Mouse (Mus musculus) large intestine, adult 2 months (tissue): ENCODE measurements at regions not wholly inside any gene's neighbourhood (a gene's known extent, or its start where the extent isn't known, plus 50 kb on each side); places are given as distances from the start of the nearest gene placed in this dataset.

Experiments used
- DNase-seq: peaks from one replicate; pipeline ENCODE4 v3.0.0-alpha.2; 2012; ENCODE audit warnings: low read depth, low spot score
- WGBS: fragments of 180-500 bp; shearing (Covaris S2); methylation state at CpG from one replicate; pipeline ENCODE4 v1.1.7; 2018; 5-methylcytosine and 5-hydroxymethylcytosine counted together

GRCm38 (mm10) chr1:163561016-163561415, 157.5 kb upstream of the Gorab start:
- 53% methylated on average over 5 of the region's 5 CpGs for WGBS

GRCm38 (mm10) chr1:163560276-163560943, 156.9 kb upstream of the Gorab start:
- WGBS = 83% methylated on average over 8 of the region's 8 CpGs
- no peak for DNase-seq

More at GRCm38 (mm10) chr1:163561016-163561415, 157.5 kb upstream of the Gorab start:
- no peak for DNase-seq

GRCm38 (mm10) chr1:163557875-163558274, 154.4 kb upstream of the Gorab start:
- DNase-seq = no peak
- WGBS = 85% methylated on average over 7 of the region's 7 CpGs

- WGBS = 65% methylated on average over 2 of the region's 2 CpGs
- DNase-seq = no peak
These were observed 151.7 kb upstream of the Gorab start for GRCm38 (mm10) chr1:163555185-163555584.

GRCm38 (mm10) chr1:163538776-163539492, 135.5 kb upstream of the Gorab start:
- no peak for DNase-seq
- 75% methylated on average over 8 of the region's 8 CpGs for WGBS

- DNase-seq = no peak
- 81% methylated on average over 4 of the region's 4 CpGs for WGBS
These were observed 127.1 kb upstream of the Gorab start for GRCm38 (mm10) chr1:163530563-163530962.

GRCm38 (mm10) chr1:163517966-163518365, 114.5 kb upstream of the Gorab start:
- no peak for DNase-seq
- 67% methylated on average over 5 of the region's 5 CpGs for WGBS

GRCm38 (mm10) chr1:163512847-163513246, 109.4 kb upstream of the Gorab start:
- DNase-seq = no peak

GRCm38 (mm10) chr1:163512008-163512407, 108.5 kb upstream of the Gorab start:
- 60% methylated on average over 1 of the region's 1 CpGs for WGBS
- DNase-seq = no peak

- 34% methylated on average over 7 of the region's 7 CpGs for WGBS
These were observed 101.6 kb upstream of the Gorab start for GRCm38 (mm10) chr1:163505035-163505434.

GRCm38 (mm10) chr1:163502557-163502956, 99.1 kb upstream of the Gorab start:
- no peak for DNase-seq
- 81% methylated on average over 1 of the region's 1 CpGs for WGBS

More at GRCm38 (mm10) chr1:163505035-163505434, 101.6 kb upstream of the Gorab start:
- no peak for DNase-seq

- no peak for DNase-seq
- 87% methylated on average over 5 of the region's 5 CpGs for WGBS
These were observed 95.0 kb upstream of the Gorab start for GRCm38 (mm10) chr1:163498398-163498958.

- DNase-seq = no peak
- WGBS = 51% methylated on average over 1 of the region's 1 CpGs
These were observed 92.9 kb upstream of the Gorab start for GRCm38 (mm10) chr1:163496416-163496815.

GRCm38 (mm10) chr1:163488532-163488931, 85.1 kb upstream of the Gorab start:
- 37% methylated on average over 6 of the region's 6 CpGs for WGBS
- no peak for DNase-seq

- no peak for DNase-seq
- 66% methylated on average over 4 of the region's 4 CpGs for WGBS
These were observed 84.6 kb upstream of the Gorab start for GRCm38 (mm10) chr1:163488109-163488508.

- no peak for DNase-seq
- 60% methylated on average over 3 of the region's 3 CpGs for WGBS
These were observed 79.6 kb upstream of the Gorab start for GRCm38 (mm10) chr1:163483098-163483497.

GRCm38 (mm10) chr1:163477478-163478167, 74.2 kb upstream of the Gorab start:
- no peak for DNase-seq
- 39% methylated on average over 4 of the region's 4 CpGs for WGBS

- 84% methylated on average over 13 of the region's 13 CpGs for whole genome bisulfite sequencing
- no peak for DNase-seq
These were observed 57.7 kb upstream of the Gorab start for GRCm38 (mm10) chr1:163461194-163461593.

GRCm38 (mm10) chr1:163456366-163456765, 52.9 kb upstream of the Gorab start:
- no peak for DNase-seq
- WGBS = 91% methylated on average over 8 of the region's 8 CpGs
